Mouse (Mus musculus) embryo, embryonic 9.5 days (tissue): ENCODE measurements at regions not wholly inside any gene's neighbourhood (a gene's known extent, or its start where the extent isn't known, plus 50 kb on each side); places are given as distances from the start of the nearest gene placed in this dataset.

Experiments
- DNase-seq: peaks from one replicate; pipeline ENCODE4 v3.0.0-alpha.2; 2017; ENCODE audit errors: extremely low spot score

GRCm38 (mm10) chr5:106320039-106320438, 137.9 kb downstream of the Barhl2 start:
- DNase-seq = no peak

- DNase-seq = no peak
These were observed 139.7 kb downstream of the Barhl2 start for GRCm38 (mm10) chr5:106318246-106318645.

GRCm38 (mm10) chr5:106313874-106314273, 144.1 kb downstream of the Barhl2 start:
- no peak for DNase-seq

GRCm38 (mm10) chr5:106301372-106301771, 156.6 kb downstream of the Barhl2 start:
- DNase-seq = no peak

- peak; percentile 36 for DNase-seq
These were observed 161.2 kb downstream of the Barhl2 start for GRCm38 (mm10) chr5:106296721-106297120.

- DNase-seq = no peak
These were observed 162.0 kb downstream of the Barhl2 start for GRCm38 (mm10) chr5:106295993-106296392.

GRCm38 (mm10) chr5:106295538-106295937, 162.4 kb downstream of the Barhl2 start:
- peak; percentile 32 for DNase-seq

GRCm38 (mm10) chr5:106292387-106293229, 165.4 kb downstream of the Barhl2 start:
- no peak for DNase-seq

- no peak for DNase-seq
These were observed 172.8 kb downstream of the Barhl2 start for GRCm38 (mm10) chr5:106285152-106285551.

GRCm38 (mm10) chr5:106284731-106285130, 173.2 kb downstream of the Barhl2 start:
- DNase-seq = no peak

- DNase-seq = no peak
These were observed 175.3 kb downstream of the Barhl2 start for GRCm38 (mm10) chr5:106282646-106283045.

- no peak for DNase-seq
These were observed 180.2 kb downstream of the Barhl2 start for GRCm38 (mm10) chr5:106277786-106278185.

- no peak for DNase-seq
These were observed 180.7 kb downstream of the Barhl2 start for GRCm38 (mm10) chr5:106277231-106277630.

- DNase-seq = no peak
These were observed 181.8 kb downstream of the Barhl2 start for GRCm38 (mm10) chr5:106276186-106276585.

GRCm38 (mm10) chr5:106274617-106275016, 183.3 kb downstream of the Barhl2 start:
- DNase-seq = peak; percentile 45

- DNase-seq = no peak
These were observed 193.4 kb downstream of the Barhl2 start for GRCm38 (mm10) chr5:106264536-106264935.

GRCm38 (mm10) chr5:106257179-106257578, 200.8 kb downstream of the Barhl2 start:
- no peak for DNase-seq

GRCm38 (mm10) chr5:106229154-106229553, 228.8 kb downstream of the Barhl2 start:
- DNase-seq = no peak

GRCm38 (mm10) chr5:106224141-106224540, 233.8 kb downstream of the Barhl2 start:
- DNase-seq = no peak

GRCm38 (mm10) chr5:106209543-106209942, 248.4 kb downstream of the Barhl2 start:
- DNase-seq = no peak

GRCm38 (mm10) chr5:106207706-106208105, 250.3 kb downstream of the Barhl2 start:
- no peak for DNase-seq

GRCm38 (mm10) chr5:106205724-106206123, 252.2 kb downstream of the Barhl2 start:
- peak; percentile 18 for DNase-seq

- DNase-seq = no peak
These were observed 257.3 kb downstream of the Barhl2 start for GRCm38 (mm10) chr5:106200631-106201030.

GRCm38 (mm10) chr5:106199061-106199460, 258.9 kb downstream of the Barhl2 start:
- no peak for DNase-seq
